Comparison of ENCODE assay signal across 1 mouse cellular context in genomic region chr10:108162297-108163020, GRCm38 (mm10).
TF ChIP-seq lines count a peak whose summit lies in the region.

No protein-coding gene starts in this region.

TF ChIP-seq in MEL, 35 proteins besides CTCF, POLR2A, EP300 and RAD21 (continued from another document):
- TF ChIP-seq JUND (IDR thresholded peaks at IDR 0.05; ENCODE audit: low read depth, low read length): no peak
